Mouse (Mus musculus) T-helper 2 cell (primary cell): ENCODE measurements around the gene Abhd2.

ENCODE experiments used
- in situ Hi-C: fragments of 300-600 bp; cut with MboI, MseI; formaldehyde crosslinking; loops from one replicate; pipeline ENCODE4 v1.15.1; 2025; ENCODE audit warnings: high pct_unique_total_duplicates

The Abhd2 gene

GRCm38 (mm10) chr7:79374017-79374416, 101.0 kb downstream of the Abhd2 start:
- in situ Hi-C loops: no loop called here

- in situ Hi-C loops: no loop called here
Measured at GRCm38 (mm10) chr7:79375594-79375993, 102.6 kb downstream of the Abhd2 start.

- in situ Hi-C loops: no loop called here
Measured at GRCm38 (mm10) chr7:79376516-79377275, 103.7 kb downstream of the Abhd2 start.

- in situ Hi-C loops: loop anchor here (5.0 kb wide), 1 partner anchor 86 kb away; no protein-coding TSS in a partner anchor
Measured at GRCm38 (mm10) chr7:79386422-79387133, 113.6 kb downstream of the Abhd2 start, which contains the start of gene Rlbp1. TSS of gene Rlbp1 (minus strand) at chr7:79387048.

- in situ Hi-C loops: loop anchor here (5.0 kb wide), 1 partner anchor 85 kb away; no protein-coding TSS in a partner anchor
Measured at GRCm38 (mm10) chr7:79387140-79387539, 114.1 kb downstream of the Abhd2 start.

- in situ Hi-C loops: loop anchor here (5.0 kb wide), 1 partner anchor 84 kb away; no protein-coding TSS in a partner anchor
Measured at GRCm38 (mm10) chr7:79387991-79388390, 115.0 kb downstream of the Abhd2 start.

GRCm38 (mm10) chr7:79388671-79389206, 115.7 kb downstream of the Abhd2 start:
- in situ Hi-C loops: loop anchor here (5.0 kb wide), 1 partner anchor 84 kb away; no protein-coding TSS in a partner anchor

- in situ Hi-C loops: no loop called here
Measured at GRCm38 (mm10) chr7:79390141-79390708, 117.2 kb downstream of the Abhd2 start.

GRCm38 (mm10) chr7:79391471-79391870, 118.5 kb downstream of the Abhd2 start:
- in situ Hi-C loops: no loop called here

GRCm38 (mm10) chr7:79391883-79392649, 119.1 kb downstream of the Abhd2 start, which contains the start of gene Fanci:
TSS of gene Fanci (plus strand) at chr7:79391929.
- in situ Hi-C loops: no loop called here

- in situ Hi-C loops: no loop called here
Measured at GRCm38 (mm10) chr7:79392860-79393513, 120.0 kb downstream of the Abhd2 start.

GRCm38 (mm10) chr7:79393924-79394323, 120.9 kb downstream of the Abhd2 start:
- in situ Hi-C loops: no loop called here

GRCm38 (mm10) chr7:79394666-79395065, 121.7 kb downstream of the Abhd2 start:
- in situ Hi-C loops: no loop called here

GRCm38 (mm10) chr7:79395186-79395585, 122.2 kb downstream of the Abhd2 start:
- in situ Hi-C loops: no loop called here

- in situ Hi-C loops: no loop called here
Measured at GRCm38 (mm10) chr7:79397446-79397963, 124.5 kb downstream of the Abhd2 start.

- in situ Hi-C loops: no loop called here
Measured at GRCm38 (mm10) chr7:79398426-79398825, 125.4 kb downstream of the Abhd2 start.

- in situ Hi-C loops: no loop called here
Measured at GRCm38 (mm10) chr7:79398971-79399370, 126.0 kb downstream of the Abhd2 start.

- in situ Hi-C loops: loop anchor here (5.0 kb wide), 1 partner anchor 47 kb away; no protein-coding TSS in a partner anchor
Measured at GRCm38 (mm10) chr7:79400296-79400695, 127.3 kb downstream of the Abhd2 start.

GRCm38 (mm10) chr7:79414449-79415375, 141.7 kb downstream of the Abhd2 start:
- in situ Hi-C loops: no loop called here
